Mouse (Mus musculus): ENCODE results near the gene Flnb. TPM values are rescaled to one million over a fixed set of nuclear protein-coding genes. Genes with fewer than 3 reads are reported as not detected.

Flnb gene
- polyA plus RNA-seq, 1 experiment: 54.5 TPM

DNA sequence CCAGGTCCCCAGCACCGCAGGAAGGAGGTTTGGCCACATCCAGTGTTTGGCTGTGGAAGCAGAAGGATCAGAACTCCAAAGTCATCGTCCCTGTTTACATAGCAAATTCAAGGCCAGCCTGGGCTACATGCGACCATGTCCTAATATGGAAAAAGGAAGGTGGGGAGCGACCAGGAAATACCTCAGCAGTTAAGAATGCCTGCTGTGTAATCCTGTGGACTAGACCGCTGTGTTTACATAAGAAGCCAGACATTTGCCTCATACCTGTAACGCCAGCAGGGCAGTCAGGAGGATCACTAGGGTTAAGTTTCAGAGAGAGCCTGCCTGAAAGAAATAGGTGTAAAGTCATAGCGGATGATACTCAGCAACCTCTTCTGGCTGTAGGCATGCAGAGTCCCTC, 145.4 kb downstream of the Flnb start:
- TF ChIP-seq POLR2A (IDR thresholded peaks at IDR 0.05; ENCODE audit: insufficient read length, low read depth): no peak
- no peak for TF ChIP-seq MAX (IDR thresholded peaks at IDR 0.05; ENCODE audit: low read depth)
- no peak for TF ChIP-seq POLR2AphosphoS2 (IDR thresholded peaks at IDR 0.05; ENCODE audit: insufficient read length, low read depth)
- no peak for TF ChIP-seq TCF3 (IDR thresholded peaks at IDR 0.05; ENCODE audit: insufficient read length, low read depth)
- TF ChIP-seq USF1 (IDR thresholded peaks at IDR 0.05; ENCODE audit: low read depth): no peak
- no peak for TF ChIP-seq E2F4 (IDR thresholded peaks at IDR 0.05; ENCODE audit: insufficient read depth)
- TF ChIP-seq MYOD1 (IDR thresholded peaks at IDR 0.05; ENCODE audit: control insufficient read depth in 1 of 3, insufficient read length in 2 of 3, low read depth in 2 of 3): no peak
- Histone ChIP-seq H3ac (ENCODE audit: control insufficient read depth, insufficient read length) (no peak overlapping the region), H3K36me3 (ENCODE audit: control insufficient read depth, insufficient read depth) (no peaks in the 10 kb centered on the region), H3K27me3 (ENCODE audit: control insufficient read depth, insufficient read depth, insufficient read length) (no peaks in the 10 kb centered on the region), H3K4me2 (ENCODE audit: low read depth) (no peak overlapping the region), H3K4me3 (no peak overlapping the region), H3K79me2 (ENCODE audit: control insufficient read depth, insufficient read depth) (no peaks in the 10 kb centered on the region)

DNA sequence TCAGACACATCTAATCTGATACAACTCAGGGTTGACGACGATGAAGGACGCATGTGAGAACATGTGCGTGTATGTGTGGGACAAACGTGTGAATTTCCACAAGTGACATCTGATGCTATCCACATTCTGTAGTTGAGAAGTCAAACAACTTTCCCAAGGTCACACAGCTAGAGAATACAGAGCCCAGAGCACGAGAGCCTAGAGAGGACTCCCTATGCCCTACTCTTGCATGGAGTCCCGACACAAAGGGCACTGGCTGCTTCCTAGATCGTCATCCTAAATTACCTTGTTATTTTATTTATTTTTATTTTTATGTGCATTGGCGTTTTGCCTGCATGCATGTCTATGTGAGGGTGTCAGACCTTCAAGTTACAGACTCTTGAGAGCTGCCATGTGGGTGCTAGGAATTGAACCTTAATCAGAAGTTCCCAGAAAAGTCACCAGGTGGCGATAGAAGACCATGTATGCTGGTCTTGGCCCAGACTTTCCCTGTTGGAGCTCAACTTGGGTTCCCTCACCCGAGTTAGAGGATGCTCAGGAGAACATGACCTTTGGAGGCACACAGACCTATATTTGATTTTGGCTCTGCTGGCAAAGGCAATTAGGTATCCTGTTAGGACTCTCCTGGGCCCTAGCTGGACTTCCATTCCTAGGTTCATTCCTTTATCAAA, 146.6 kb downstream of the Flnb start:
- Histone ChIP-seq H3ac (ENCODE audit: control insufficient read depth, insufficient read length) (no peak overlapping the region), H3K79me2 (ENCODE audit: control insufficient read depth, insufficient read depth) (no peaks in the 10 kb centered on the region), H3K36me3 (ENCODE audit: control insufficient read depth, insufficient read depth) (no peaks in the 10 kb centered on the region), H3K4me3 (no peak overlapping the region), H3K27me3 (ENCODE audit: control insufficient read depth, insufficient read depth, insufficient read length) (no peaks in the 10 kb centered on the region), H3K4me2 (ENCODE audit: low read depth) (no peak overlapping the region)
- TF ChIP-seq TCF12 (IDR thresholded peaks at IDR 0.05; ENCODE audit: insufficient read depth, poor library complexity, severe bottlenecking): no peak
- TF ChIP-seq MYOG (IDR thresholded peaks at IDR 0.05; ENCODE audit: control insufficient read depth in 1 of 3, insufficient read depth in 1 of 3, insufficient read length in 2 of 3, low read depth in 2 of 3): no peak
- no peak for TF ChIP-seq POLR2AphosphoS2 (IDR thresholded peaks at IDR 0.05; ENCODE audit: insufficient read length, low read depth)
- no peak for TF ChIP-seq USF1 (IDR thresholded peaks at IDR 0.05; ENCODE audit: low read depth)
- TF ChIP-seq TCF3 (IDR thresholded peaks at IDR 0.05; ENCODE audit: insufficient read length, low read depth): no peak
- TF ChIP-seq MYOD1 (IDR thresholded peaks at IDR 0.05; ENCODE audit: control insufficient read depth in 1 of 3, insufficient read length in 2 of 3, low read depth in 2 of 3): no peak
- TF ChIP-seq MAX (IDR thresholded peaks at IDR 0.05; ENCODE audit: low read depth): no peak
- TF ChIP-seq REST (IDR thresholded peaks at IDR 0.05; ENCODE audit: insufficient read depth, insufficient read length): no peak
- no peak for TF ChIP-seq E2F4 (IDR thresholded peaks at IDR 0.05; ENCODE audit: insufficient read depth)
- no peak for TF ChIP-seq SRF (IDR thresholded peaks at IDR 0.05; ENCODE audit: control insufficient read depth, insufficient read length, low read depth)
- no peak for TF ChIP-seq POLR2A (IDR thresholded peaks at IDR 0.05; ENCODE audit: insufficient read length, low read depth)
- no peak for TF ChIP-seq CEBPB (IDR thresholded peaks at IDR 0.05; ENCODE audit: insufficient read depth, poor library complexity, severe bottlenecking)

DNA sequence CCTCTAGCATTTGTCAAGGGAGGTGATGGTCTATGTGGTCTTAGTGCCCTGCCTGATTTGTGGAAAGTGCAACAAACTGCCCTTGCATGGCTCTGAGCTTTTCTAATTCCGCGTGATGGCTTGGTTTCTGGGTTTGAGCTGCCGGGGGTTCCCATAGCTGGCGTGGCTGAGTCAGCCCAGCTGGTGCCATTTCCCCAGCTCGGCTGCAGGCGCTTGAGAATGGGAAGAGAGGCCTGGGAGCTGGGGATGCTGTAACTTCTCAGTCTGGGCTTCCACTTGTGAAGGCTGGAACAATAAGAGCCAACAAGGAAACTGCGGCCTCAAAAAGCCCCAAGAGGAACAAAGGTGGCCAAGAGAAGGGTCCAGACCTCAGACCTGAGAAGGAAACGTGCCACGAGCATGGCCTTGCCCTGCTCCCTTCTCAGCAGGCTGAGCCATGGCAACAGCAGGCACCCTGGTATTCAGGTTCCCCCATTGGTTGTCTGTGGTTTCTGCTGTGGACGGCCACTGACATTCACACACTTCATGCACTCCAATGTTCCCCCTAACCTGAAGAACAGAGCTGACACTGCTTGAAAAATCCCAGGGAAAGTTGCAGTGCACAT, 154.2 kb downstream of the Flnb start:
- Histone ChIP-seq H3ac (ENCODE audit: control insufficient read depth, insufficient read length) (no peak overlapping the region), H3K4me3 (no peak overlapping the region), H3K79me2 (ENCODE audit: control insufficient read depth, insufficient read depth) (no peaks in the 10 kb centered on the region), H3K4me2 (ENCODE audit: low read depth) (no peak overlapping the region), H3K36me3 (ENCODE audit: control insufficient read depth, insufficient read depth) (no peaks in the 10 kb centered on the region), H3K27me3 (ENCODE audit: control insufficient read depth, insufficient read depth, insufficient read length) (no peaks in the 10 kb centered on the region)
- TF ChIP-seq MYOD1 (IDR thresholded peaks at IDR 0.05; ENCODE audit: control insufficient read depth in 1 of 3, insufficient read length in 2 of 3, low read depth in 2 of 3) (no peak), POLR2A (IDR thresholded peaks at IDR 0.05; ENCODE audit: insufficient read length, low read depth) (no peak), TCF3 (IDR thresholded peaks at IDR 0.05; ENCODE audit: insufficient read length, low read depth) (no peak), POLR2AphosphoS2 (IDR thresholded peaks at IDR 0.05; ENCODE audit: insufficient read length, low read depth) (no peak), SRF (IDR thresholded peaks at IDR 0.05; ENCODE audit: control insufficient read depth, insufficient read length, low read depth) (no peak), TCF12 (IDR thresholded peaks at IDR 0.05; ENCODE audit: insufficient read depth, poor library complexity, severe bottlenecking) (no peak), E2F4 (IDR thresholded peaks at IDR 0.05; ENCODE audit: insufficient read depth) (no peak), USF1 (IDR thresholded peaks at IDR 0.05; ENCODE audit: low read depth) (no peak)

DNA sequence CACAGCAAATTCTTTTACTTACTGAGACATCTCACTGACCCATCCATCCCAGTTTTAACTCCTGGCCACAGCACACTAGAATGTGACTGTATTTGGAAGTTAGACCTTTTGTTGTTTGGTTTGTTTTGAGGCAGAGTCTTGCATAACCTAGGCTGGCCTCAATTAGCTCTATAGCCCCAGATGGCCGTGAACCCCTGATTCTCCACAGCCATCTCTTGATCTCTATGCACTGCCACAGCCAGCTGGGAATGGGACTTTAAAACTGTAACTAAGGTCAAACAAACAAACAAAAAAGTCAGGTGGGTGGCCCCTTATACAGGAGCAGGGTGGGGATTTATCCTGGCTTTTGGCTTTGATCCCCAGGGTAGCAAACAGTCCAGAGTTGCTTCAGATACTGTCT, 156.9 kb downstream of the Flnb start:
- Histone ChIP-seq H3K27me3 (ENCODE audit: control insufficient read depth, insufficient read depth, insufficient read length) (no peaks in the 10 kb centered on the region), H3K36me3 (ENCODE audit: control insufficient read depth, insufficient read depth) (no peaks in the 10 kb centered on the region), H3ac (ENCODE audit: control insufficient read depth, insufficient read length) (no peak overlapping the region), H3K79me2 (ENCODE audit: control insufficient read depth, insufficient read depth) (no peaks in the 10 kb centered on the region), H3K4me2 (ENCODE audit: low read depth) (no peak overlapping the region), H3K4me3 (no peak overlapping the region)
- TF ChIP-seq SRF (IDR thresholded peaks at IDR 0.05; ENCODE audit: control insufficient read depth, insufficient read length, low read depth) (no peak), TCF12 (IDR thresholded peaks at IDR 0.05; ENCODE audit: insufficient read depth, poor library complexity, severe bottlenecking) (no peak), TCF3 (IDR thresholded peaks at IDR 0.05; ENCODE audit: insufficient read length, low read depth) (no peak), POLR2A (IDR thresholded peaks at IDR 0.05; ENCODE audit: insufficient read length, low read depth) (no peak), POLR2AphosphoS2 (IDR thresholded peaks at IDR 0.05; ENCODE audit: insufficient read length, low read depth) (no peak), CEBPB (IDR thresholded peaks at IDR 0.05; ENCODE audit: insufficient read depth, poor library complexity, severe bottlenecking) (no peak), MYOG (IDR thresholded peaks at IDR 0.05; ENCODE audit: control insufficient read depth in 1 of 3, insufficient read depth in 1 of 3, insufficient read length in 2 of 3, low read depth in 2 of 3) (no peak), MAX (IDR thresholded peaks at IDR 0.05; ENCODE audit: low read depth) (no peak), USF1 (IDR thresholded peaks at IDR 0.05; ENCODE audit: low read depth) (no peak), E2F4 (IDR thresholded peaks at IDR 0.05; ENCODE audit: insufficient read depth) (no peak), MYOD1 (IDR thresholded peaks at IDR 0.05; ENCODE audit: control insufficient read depth in 1 of 3, insufficient read length in 2 of 3, low read depth in 2 of 3) (no peak), REST (IDR thresholded peaks at IDR 0.05; ENCODE audit: insufficient read depth, insufficient read length) (no peak)
